Mouse (Mus musculus): ENCODE results near the gene Ssrp1. TPM values are rescaled to one million over a fixed set of nuclear protein-coding genes. Genes with fewer than 3 reads are reported as not detected.
A peak's percentile ranks its signal among the peaks of the same experiment; 100 is the strongest.

Gene Ssrp1
- total and polyA plus RNA-seq, 3 experiments: 239 to 875 (median 420) TPM

DNA sequence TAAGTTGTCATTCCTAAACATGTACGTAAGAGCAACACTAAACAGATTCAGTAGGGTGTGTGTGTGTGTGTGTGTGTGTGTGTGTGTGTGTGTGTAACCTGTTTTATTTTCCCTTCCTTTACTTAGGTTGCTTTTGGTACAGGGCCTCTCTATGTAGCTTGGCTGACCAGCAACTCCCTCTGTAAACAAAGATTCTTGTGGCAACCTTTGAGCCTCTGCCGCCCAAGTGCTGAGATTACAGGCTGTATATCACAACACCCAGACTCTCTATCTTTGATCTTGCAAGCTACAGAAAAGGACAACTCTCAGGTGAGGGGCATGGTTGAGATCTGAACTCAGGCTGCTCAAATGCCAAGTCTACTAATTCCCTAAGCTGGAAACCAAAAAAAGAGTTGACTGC lies 27.8 kb upstream of the Ssrp1 start:
- no peak overlapping the region for H3K9ac ChIP-seq (ENCODE audit: control insufficient read depth, low read depth, low read length, poor library complexity, severe bottlenecking)
- H3K27ac ChIP-seq (ENCODE audit: control insufficient read depth, low read depth, low read length): no peak overlapping the region
- DNase-seq (ENCODE audit: low read depth, low spot score): no peak
- H3K36me3 ChIP-seq (ENCODE audit: control insufficient read depth in 1 of 2, insufficient read depth in 2 of 2, low read length in 2 of 2): peaks cover 0 to 31% of the 10 kb centered on the region in 2 experiments; a peak in 2 of 4 replicates
- no peak overlapping the region for H3K4me3 ChIP-seq (ENCODE audit: control insufficient read depth in 1 of 2, insufficient read depth in 1 of 2, low read depth in 2 of 2, low read length in 2 of 2)
- no peaks in the 10 kb centered on the region for H3K9me3 ChIP-seq (replicated peaks; ENCODE audit: insufficient read depth, low read length)
- TF ChIP-seq TCF12 (IDR thresholded peaks at IDR 0.05; ENCODE audit: low read depth, low read length) (no peak), MAZ (IDR thresholded peaks at IDR 0.05; ENCODE audit: low read depth, low read length) (no peak), MAFK (IDR thresholded peaks at IDR 0.05; ENCODE audit: borderline replicate concordance, low read depth, low read length) (no peak), GABPA (IDR thresholded peaks at IDR 0.05; ENCODE audit: low read depth, low read length) (no peak), NELFE (IDR thresholded peaks at IDR 0.05; ENCODE audit: low read depth, low read length) (no peak)
- H3K27me3 ChIP-seq (ENCODE audit: control insufficient read depth in 1 of 2, insufficient read depth in 2 of 2, low read length in 2 of 2): no peaks in the 10 kb centered on the region
- peaks cover 22 to 26% of the 10 kb centered on the region in 2 experiments for H3K4me1 ChIP-seq (ENCODE audit: control insufficient read depth in 1 of 2, insufficient read depth in 2 of 2, low read length in 2 of 2)
- no peaks in the 10 kb centered on the region for H3K79me2 ChIP-seq (ENCODE audit: control insufficient read depth, insufficient read depth, low read length, poor library complexity)

DNA sequence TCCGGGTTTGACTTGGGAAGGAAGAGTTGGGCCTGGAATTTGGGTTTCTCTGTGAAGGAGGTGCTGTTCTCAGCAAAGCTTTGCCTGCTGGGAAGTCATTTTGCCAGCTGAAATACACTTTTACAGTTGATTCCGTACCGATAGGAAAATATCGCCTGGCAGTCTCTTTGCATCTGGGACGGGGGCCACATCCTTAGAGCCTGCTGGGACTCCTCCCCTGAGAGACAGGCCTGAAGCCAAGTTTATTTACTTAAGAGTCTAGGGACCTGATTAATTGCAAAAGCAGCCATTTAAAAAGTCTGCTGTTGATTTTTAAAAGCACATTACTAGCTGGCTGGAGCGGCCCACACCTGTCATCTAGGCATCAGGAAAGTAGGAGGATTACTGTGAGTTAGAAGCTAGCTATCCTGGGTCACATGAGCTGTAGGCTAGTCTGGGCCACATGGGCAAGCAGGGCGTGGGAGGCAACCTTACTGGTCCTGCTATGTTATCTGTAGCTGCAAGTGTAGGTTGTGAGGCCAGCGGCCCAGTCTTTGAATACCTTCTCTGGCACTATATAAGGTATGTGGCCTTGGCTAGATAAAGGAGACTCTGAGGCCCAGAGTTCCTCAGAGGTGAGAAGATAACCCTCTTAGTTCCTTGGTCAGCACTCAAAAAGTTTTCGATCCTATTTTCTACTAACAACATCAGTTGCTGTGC lies 25.0 kb upstream of the Ssrp1 start:
- peak; percentile 72 for DNase-seq (ENCODE audit: low read depth, low spot score)
- Histone ChIP-seq H3K4me3 (ENCODE audit: control insufficient read depth in 1 of 2, insufficient read depth in 1 of 2, low read depth in 2 of 2, low read length in 2 of 2) (peak overlapping the region; percentile 39 to 46), H3K4me1 (ENCODE audit: control insufficient read depth in 1 of 2, insufficient read depth in 2 of 2, low read length in 2 of 2) (peaks cover 22 to 28% of the 10 kb centered on the region in 2 experiments), H3K27ac (ENCODE audit: control insufficient read depth, low read depth, low read length) (peak overlapping the region; percentile 95), H3K9me3 (replicated peaks; ENCODE audit: insufficient read depth, low read length) (no peaks in the 10 kb centered on the region), H3K27me3 (ENCODE audit: control insufficient read depth in 1 of 2, insufficient read depth in 2 of 2, low read length in 2 of 2) (no peaks in the 10 kb centered on the region), H3K9ac (ENCODE audit: control insufficient read depth, low read depth, low read length, poor library complexity, severe bottlenecking) (peak overlapping the region; percentile 68), H3K36me3 (ENCODE audit: control insufficient read depth in 1 of 2, insufficient read depth in 2 of 2, low read length in 2 of 2) (peaks cover 0 to 31% of the 10 kb centered on the region in 2 experiments; a peak in 2 of 4 replicates), H3K79me2 (ENCODE audit: control insufficient read depth, insufficient read depth, low read length, poor library complexity) (no peaks in the 10 kb centered on the region)
- no peak for TF ChIP-seq MAZ (IDR thresholded peaks at IDR 0.05; ENCODE audit: low read depth, low read length)
- TF ChIP-seq HCFC1 (IDR thresholded peaks at IDR 0.05; ENCODE audit: low read depth, low read length): no peak
- peak; percentile 58 to 66; a peak in 3 of 4 replicates for TF ChIP-seq EP300 (IDR thresholded peaks at IDR 0.05; ENCODE audit: low read depth in 1 of 2, low read length in 2 of 2)
- no peak for TF ChIP-seq RCOR1 (IDR thresholded peaks at IDR 0.05; ENCODE audit: low read depth, low read length)
- TF ChIP-seq POLR2AphosphoS5 (IDR thresholded peaks at IDR 0.05; ENCODE audit: borderline replicate concordance, low read depth, low read length): no peak
- TF ChIP-seq MYB (IDR thresholded peaks at IDR 0.05; ENCODE audit: low read depth, low read length): no peak
- no peak for TF ChIP-seq ZKSCAN1 (IDR thresholded peaks at IDR 0.05; ENCODE audit: low read depth, low read length)
- no peak; the same call in 1 of the 2 replicates for TF ChIP-seq SIN3A (IDR thresholded peaks at IDR 0.05; ENCODE audit: low read length)
- TF ChIP-seq USF2 (IDR thresholded peaks at IDR 0.05; ENCODE audit: borderline replicate concordance in 1 of 2, insufficient read depth in 1 of 2, low read depth in 1 of 2, low read length in 2 of 2): 0 out of 4 replicates have a peak, but pooled peaks of 1 of the 2 experiments have one; percentile 31
- TF ChIP-seq CHD2 (IDR thresholded peaks at IDR 0.05; ENCODE audit: low read length): no peak
- TF ChIP-seq UBTF (IDR thresholded peaks at IDR 0.05; ENCODE audit: borderline replicate concordance, insufficient read depth, low read depth, low read length): no peak
- no peak for TF ChIP-seq ZNF384 (IDR thresholded peaks at IDR 0.05; ENCODE audit: low read depth, low read length)
- TF ChIP-seq TBP (IDR thresholded peaks at IDR 0.05; ENCODE audit: low read depth, low read length): peak; percentile 56; the same call in 1 of the 2 replicates
- TF ChIP-seq E2F4 (IDR thresholded peaks at IDR 0.05; ENCODE audit: borderline replicate concordance, low read depth, low read length): no peak
- TF ChIP-seq MXI1 (IDR thresholded peaks at IDR 0.05; ENCODE audit: low read depth, low read length): no peak; the same call in 1 of the 2 replicates
- TF ChIP-seq MAX (IDR thresholded peaks at IDR 0.05; ENCODE audit: low read length): 0 out of 2 replicates have a peak, but pooled peaks have one; percentile 45
- no peak; the same call in 1 of the 2 replicates for TF ChIP-seq NELFE (IDR thresholded peaks at IDR 0.05; ENCODE audit: low read depth, low read length)
- TF ChIP-seq NRF1 (IDR thresholded peaks at IDR 0.05; ENCODE audit: insufficient read depth, low read depth, low read length, poor library complexity, severe bottlenecking): no peak
- TF ChIP-seq MYC (IDR thresholded peaks at IDR 0.05; ENCODE audit: low read depth, low read length): peak; percentile 80; the same call in 1 of the 2 replicates
- TF ChIP-seq CTCF (IDR thresholded peaks at IDR 0.05 in 2 of 3, conservative IDR thresholded peaks at IDR 0.05 in 1 of 3; ENCODE audit: control insufficient read depth in 1 of 3, insufficient read depth in 1 of 3, low read depth in 2 of 3, low read length in 3 of 3, poor library complexity in 1 of 3, severe bottlenecking in 1 of 3): no peak
- peak; percentile 82 for TF ChIP-seq USF1 (IDR thresholded peaks at IDR 0.05; ENCODE audit: low read depth, low read length)
- TF ChIP-seq MEF2A (IDR thresholded peaks at IDR 0.05; ENCODE audit: extremely low read depth, insufficient replicate concordance, low read depth, low read length, poor library complexity, severe bottlenecking): no peak
- TF ChIP-seq GATA1 (IDR thresholded peaks at IDR 0.05; ENCODE audit: low read depth, low read length): peak; percentile 65
- no peak for TF ChIP-seq TAL1 (IDR thresholded peaks at IDR 0.05; ENCODE audit: low read length)
- no peak for TF ChIP-seq ELF1 (IDR thresholded peaks at IDR 0.05; ENCODE audit: low read depth, low read length)
